Mouse (Mus musculus): ENCODE results near the gene Vill. TPM values are rescaled to one million over a fixed set of nuclear protein-coding genes. Genes with fewer than 3 reads are reported as not detected.
A peak's percentile ranks its signal among the peaks of the same experiment; 100 is the strongest.

Gene Vill
- polyA plus RNA-seq, 1 experiment from 2014 or later = 9.8 TPM

- H3K4me1 ChIP-seq = peaks cover 7% of the 10 kb centered on the region
- no peak overlapping the region for H3K4me2 ChIP-seq (replicated peaks)
- no peak overlapping the region for H3K4me3 ChIP-seq
- no peaks in the 10 kb centered on the region for H3K36me3 ChIP-seq
- WGBS = 60% methylated on average over 12 of the region's 12 CpGs
- no peak overlapping the region for H3K9ac ChIP-seq
- no peaks in the 10 kb centered on the region for H3K9me3 ChIP-seq
- no peak overlapping the region for H3K27ac ChIP-seq
- H3K27me3 ChIP-seq (replicated peaks) = no peaks in the 10 kb centered on the region
- ATAC-seq (ENCODE audit: low FRiP score, low read depth) = no peak
Observed at GRCm38 (mm10) chr9:119109685-119110353, 57.2 kb downstream of the Vill start.

DNA sequence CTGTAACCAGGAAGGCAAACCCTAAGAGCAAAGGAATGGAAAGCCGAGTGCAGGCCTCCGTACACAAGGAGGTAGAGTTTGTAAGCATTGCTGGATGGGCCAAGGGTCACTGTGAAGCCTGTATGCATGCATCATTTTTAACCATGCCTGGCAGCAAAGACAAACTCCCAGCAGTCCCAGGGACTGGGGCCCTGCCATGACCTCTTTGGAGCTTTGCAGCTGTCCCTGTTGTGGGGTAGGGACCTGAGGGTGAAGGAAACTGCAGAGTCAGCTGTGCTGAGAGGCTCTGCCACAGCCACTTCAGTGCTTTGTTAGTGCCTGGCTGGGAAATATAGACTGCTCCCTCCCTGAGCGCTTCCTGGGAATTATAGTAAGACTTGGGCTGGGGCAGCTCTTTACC is 58.1 kb downstream of the Vill start:
- Histone ChIP-seq H3K27me3 (replicated peaks) (no peaks in the 10 kb centered on the region), H3K36me3 (no peaks in the 10 kb centered on the region)
- no peak for ATAC-seq (ENCODE audit: low FRiP score, low read depth)

DNA sequence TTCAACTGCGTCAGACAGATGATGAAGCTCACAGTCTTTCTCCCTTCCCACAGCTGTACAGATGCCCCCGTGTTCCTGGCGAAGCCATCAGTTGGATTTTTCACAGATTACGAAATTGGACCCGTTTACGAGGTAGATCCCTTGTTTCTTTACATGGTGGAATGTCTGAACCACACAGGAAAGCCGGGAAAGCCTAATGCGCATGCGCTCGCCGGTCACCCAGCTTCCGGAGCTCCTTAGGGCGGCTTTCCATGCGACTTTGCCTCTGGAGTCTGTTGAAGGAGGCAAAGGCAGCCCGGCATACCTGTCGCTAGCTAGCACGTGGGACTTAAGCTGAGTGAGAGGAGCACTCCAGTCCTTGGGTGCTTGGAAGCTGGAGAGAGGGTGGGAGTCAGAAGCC is 62.3 kb downstream of the Vill start:
- Histone ChIP-seq H3K9ac (no peak overlapping the region), H3K4me1 (peaks cover 10% of the 10 kb centered on the region), H3K36me3 (no peaks in the 10 kb centered on the region), H3K9me3 (no peaks in the 10 kb centered on the region), H3K27me3 (replicated peaks) (no peaks in the 10 kb centered on the region), H3K4me3 (no peak overlapping the region), H3K27ac (no peak overlapping the region), H3K4me2 (replicated peaks) (no peak overlapping the region)
- no peak for ATAC-seq (ENCODE audit: low FRiP score, low read depth)
- WGBS = 88% methylated on average over 17 of the region's 17 CpGs

More for the DNA sequence above, 58.1 kb downstream of the Vill start:
- Histone ChIP-seq H3K9ac (no peak overlapping the region), H3K4me2 (replicated peaks) (no peak overlapping the region), H3K27ac (no peak overlapping the region), H3K9me3 (no peaks in the 10 kb centered on the region), H3K4me3 (no peak overlapping the region), H3K4me1 (peaks cover 7% of the 10 kb centered on the region)
- WGBS = 51% methylated on average over 3 of the region's 3 CpGs

DNA sequence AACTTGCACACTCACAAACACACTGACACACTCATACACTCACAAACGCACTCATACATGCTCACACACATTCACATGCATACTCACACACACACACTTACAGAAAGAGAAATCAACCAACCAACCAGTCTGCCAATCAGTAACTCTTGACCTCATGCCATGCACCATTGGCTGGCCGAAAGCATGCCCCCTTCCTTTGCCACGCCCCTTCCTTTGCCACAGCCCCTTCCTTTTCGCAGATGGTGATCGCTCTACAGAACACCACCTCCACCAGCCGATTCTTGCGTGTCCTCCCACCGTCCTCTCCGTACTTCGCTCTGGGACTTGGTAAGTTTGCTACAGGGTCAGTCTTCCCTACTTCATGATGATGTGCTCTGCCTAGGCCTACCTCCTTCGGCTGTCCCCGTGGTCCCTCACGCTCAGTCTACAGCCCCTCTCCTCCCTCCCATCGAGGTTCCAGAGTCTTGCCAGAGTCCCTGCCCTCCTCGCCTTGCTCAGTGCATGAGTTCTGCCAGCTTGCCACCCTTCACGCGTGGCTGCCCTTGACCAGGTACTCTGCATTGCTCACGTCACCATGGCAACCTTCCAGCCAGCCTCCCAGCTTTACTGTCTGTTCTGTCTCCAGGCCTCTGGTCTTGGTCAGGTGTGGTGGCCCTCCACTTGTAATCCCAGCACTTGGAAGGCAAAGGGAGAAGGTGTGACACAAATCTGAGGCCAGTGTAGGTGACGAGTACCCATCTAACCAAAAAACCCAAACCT is 67.0 kb downstream of the Vill start:
- Histone ChIP-seq H3K9me3 (no peaks in the 10 kb centered on the region), H3K36me3 (no peaks in the 10 kb centered on the region), H3K9ac (no peak overlapping the region), H3K4me1 (peaks cover 4% of the 10 kb centered on the region; the same call in 1 of the 2 replicates), H3K27me3 (replicated peaks) (no peaks in the 10 kb centered on the region), H3K4me2 (replicated peaks) (no peak overlapping the region), H3K4me3 (no peak overlapping the region), H3K27ac (no peak overlapping the region)
- WGBS = 92% methylated on average over 19 of the region's 19 CpGs
- no peak for ATAC-seq (ENCODE audit: low FRiP score, low read depth)

DNA sequence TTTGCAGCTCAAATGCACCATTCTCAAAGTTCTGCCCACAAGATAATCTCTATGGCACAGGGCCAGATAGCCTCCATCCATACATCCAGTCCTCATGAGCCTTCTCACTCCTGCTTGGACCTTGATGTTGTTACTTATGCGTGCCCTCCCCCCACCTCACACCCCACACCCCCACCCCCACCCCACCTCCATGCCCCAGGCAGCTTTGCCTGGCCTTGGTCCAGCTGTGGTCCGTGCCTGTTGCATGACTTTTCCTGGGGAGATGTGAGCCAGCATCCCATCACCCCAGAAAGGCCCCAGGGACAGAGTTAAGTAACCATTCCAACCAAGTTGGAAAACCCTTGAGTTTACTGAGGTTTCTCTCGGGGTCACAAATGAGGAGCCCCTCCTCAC is 67.6 kb downstream of the Vill start:
- no peak for ATAC-seq (ENCODE audit: low FRiP score, low read depth)
- H3K36me3 ChIP-seq = no peaks in the 10 kb centered on the region
- no peak overlapping the region for H3K4me2 ChIP-seq (replicated peaks)
- no peaks in the 10 kb centered on the region for H3K27me3 ChIP-seq (replicated peaks)
- peaks cover 4% of the 10 kb centered on the region; the same call in 1 of the 2 replicates for H3K4me1 ChIP-seq
- H3K27ac ChIP-seq = no peak overlapping the region
- H3K9ac ChIP-seq = no peak overlapping the region
- no peak overlapping the region for H3K4me3 ChIP-seq
- 76% methylated on average over 3 of the region's 3 CpGs for WGBS
- H3K9me3 ChIP-seq = no peaks in the 10 kb centered on the region

Small RNAs within 50 kb of the gene (microRNA-seq; reads per million reads assigned to microRNA genes)
- gene Mir26a-1 = 4.6 reads per million, percentile 13 among the genes with 10 or more reads in this experiment

Other genes starting within 250 kb of the Vill start
- gene Ctdspl, start 126.3 kb upstream of the Vill start, polyA plus RNA-seq (2016; fragmentation: Nextera tagmentation; extraction: Ambion mirVana) = 6.8 and 7.3 TPM in 2 replicates
- 29.7 and 31.9 TPM in 2 replicates for gene Plcd1, start 40.7 kb downstream of the Vill start, polyA plus RNA-seq (2016; fragmentation: Nextera tagmentation; extraction: Ambion mirVana)
- gene Dlec1, start 49.7 kb downstream of the Vill start, polyA plus RNA-seq (2016; fragmentation: Nextera tagmentation; extraction: Ambion mirVana) = 0.79 and 1.8 TPM in 2 replicates
- 1.5 and 1.7 TPM in 2 replicates for gene Acaa1b, start 104.3 kb downstream of the Vill start, polyA plus RNA-seq (2016; fragmentation: Nextera tagmentation; extraction: Ambion mirVana)
- gene Gm47289, start 106.4 kb downstream of the Vill start, polyA plus RNA-seq (2016; fragmentation: Nextera tagmentation; extraction: Ambion mirVana) = not detected in 2 replicates
- gene Slc22a13, start 156.3 kb downstream of the Vill start, polyA plus RNA-seq (2016; fragmentation: Nextera tagmentation; extraction: Ambion mirVana) = not detected in 2 replicates